Mouse (Mus musculus) ES-E14 (cell line): ENCODE results near the gene Dync1i1. TPM values are rescaled to one million over a fixed set of nuclear protein-coding genes. Genes with fewer than 3 reads are reported as not detected.

Experiments
- DNase-seq: peaks from one replicate; pipeline ENCODE4 v3.0.0-alpha.2; 2013; ENCODE audit warnings: low read depth, low spot score
- H3K27ac ChIP-seq: 2 replicates; pipeline ENCODE4 v1.5.1; 2012; ENCODE audit warnings: low read depth, mild to moderate bottlenecking, low read length, moderate library complexity, mixed read lengths; ENCODE audit not compliant: poor library complexity, insufficient read depth, severe bottlenecking
- H3K36me3 ChIP-seq: 2 replicates; pipeline ENCODE4 v1.6.1; 2012; ENCODE audit warnings: mild to moderate bottlenecking, low read length, moderate library complexity, mixed read lengths; ENCODE audit not compliant: control insufficient read depth, poor library complexity, insufficient read depth, severe bottlenecking
- H3K4me1 ChIP-seq, 2 experiments: fragments of 150-350 bp in 1 of 2; sonication (generic) in 1 of 2; 2 replicates each; pipeline ENCODE4 v1.6.1; 2012; ENCODE audit warnings: low read length in 2 of 2, mild to moderate bottlenecking in 1 of 2, mixed read lengths in 1 of 2; ENCODE audit not compliant: control insufficient read depth in 2 of 2, insufficient read depth in 2 of 2, poor library complexity in 1 of 2
- H3K4me3 ChIP-seq, 2 experiments: fragments of 150-350 bp in 1 of 2; sonication (generic) in 1 of 2; 2 replicates each; pipeline ENCODE4 v1.5.1; 2012; ENCODE audit warnings: low read length in 2 of 2, low read depth in 1 of 2, mild to moderate bottlenecking in 1 of 2, mixed read lengths in 1 of 2; ENCODE audit not compliant: insufficient read depth in 1 of 2, poor library complexity in 1 of 2, severe bottlenecking in 1 of 2
- H3K9ac ChIP-seq: 2 replicates; pipeline ENCODE4 v1.6.1; 2012; ENCODE audit warnings: low read depth, mild to moderate bottlenecking, low read length, mixed read lengths; ENCODE audit not compliant: poor library complexity, insufficient read depth, severe bottlenecking
- H3K9me3 ChIP-seq: fragments of 150-350 bp; sonication (generic); 2 replicates; pipeline ENCODE4 v1.6.1; 2012; ENCODE audit warnings: low read depth, mild to moderate bottlenecking, low read length; ENCODE audit not compliant: control insufficient read depth, insufficient read depth
- CHD2 ChIP-seq: IDR thresholded peaks from 2 replicates; pipeline ENCODE4 v1.6.1; 2014; ENCODE audit warnings: mild to moderate bottlenecking, low read depth, low read length, inconsistent platforms
- HCFC1 ChIP-seq: IDR thresholded peaks from 2 replicates; pipeline ENCODE4 v1.6.1; 2012; ENCODE audit warnings: low read length, inconsistent platforms, borderline replicate concordance; ENCODE audit not compliant: insufficient read depth
- MAFK ChIP-seq: IDR thresholded peaks from 2 replicates; pipeline ENCODE4 v1.6.1; 2014; ENCODE audit warnings: mild to moderate bottlenecking, low read depth, low read length, inconsistent platforms; ENCODE audit not compliant: insufficient read depth
- ZC3H11A ChIP-seq: IDR thresholded peaks from 2 replicates; pipeline ENCODE4 v1.6.1; 2012; ENCODE audit warnings: low read depth, mild to moderate bottlenecking, inconsistent platforms, low read length, borderline replicate concordance
- ZNF384 ChIP-seq: IDR thresholded peaks from 2 replicates; pipeline ENCODE4 v1.6.1; 2012; ENCODE audit warnings: low read depth, low read length, inconsistent platforms
- in situ Hi-C, 2 experiments: fragments of 600-800 bp; cut with MboI; formaldehyde crosslinking; loops; one replicate each; pipeline ENCODE4 v1.15.1; 2025; ENCODE audit warnings: low sequenced_read_pairs in 2 of 2, inconsistent platforms in 1 of 2; ENCODE audit not compliant: unreplicated experiment in 2 of 2
- total RNA-seq: library from RNA; depleted of rRNA; stranded (reverse); fragments of 300-350 nt; gene quantifications from 2 replicates; pipeline ENCODE4 v1.2.3, GENCODE M21; 2012

The Dync1i1 gene
- total RNA-seq, 1 experiment = 0.71 TPM

DNA sequence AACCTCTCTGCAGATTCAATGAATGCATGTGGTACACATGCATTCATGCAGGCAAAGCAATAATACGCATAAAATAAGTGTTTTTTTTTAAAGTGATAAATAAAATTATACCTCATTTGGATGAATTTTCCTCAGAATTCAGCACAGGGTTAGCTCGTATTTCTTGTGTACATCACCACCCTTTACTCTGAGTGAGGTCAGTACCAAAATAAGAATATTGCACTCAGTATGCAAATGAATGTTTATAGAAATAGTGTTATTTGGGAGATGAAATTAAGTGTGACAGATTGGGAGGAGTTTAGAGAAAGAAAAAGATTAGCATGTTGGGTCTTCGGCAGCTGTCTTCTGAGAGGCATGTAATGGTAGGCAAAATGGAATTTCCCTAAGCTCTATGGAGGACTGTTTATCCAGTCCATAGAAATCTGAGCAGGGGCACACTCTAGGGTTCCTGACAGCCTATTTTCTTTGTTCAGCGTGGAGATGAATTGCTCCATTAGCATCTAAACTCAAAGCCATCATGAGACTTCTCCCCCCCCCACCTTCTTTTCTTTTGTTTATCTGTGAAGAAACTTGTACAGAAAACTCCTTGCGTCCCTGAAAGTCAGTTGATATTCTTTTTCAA is 31.2 kb downstream of the Dync1i1 start:
- DNase-seq = peak; percentile 28
- peaks cover 0 to 11% of the 10 kb centered on the region in 2 experiments; a peak in 2 of 4 replicates for H3K4me1 ChIP-seq
- H3K9me3 ChIP-seq = no peaks in the 10 kb centered on the region
- no peak overlapping the region for H3K9ac ChIP-seq
- no peaks in the 10 kb centered on the region for H3K36me3 ChIP-seq
- H3K27ac ChIP-seq = no peak overlapping the region
- in situ Hi-C loops = no loop called here
- H3K4me3 ChIP-seq = no peak overlapping the region
- TF ChIP-seq ZNF384 (no peak), CHD2 (no peak), ZC3H11A (no peak), MAFK (no peak)

DNA sequence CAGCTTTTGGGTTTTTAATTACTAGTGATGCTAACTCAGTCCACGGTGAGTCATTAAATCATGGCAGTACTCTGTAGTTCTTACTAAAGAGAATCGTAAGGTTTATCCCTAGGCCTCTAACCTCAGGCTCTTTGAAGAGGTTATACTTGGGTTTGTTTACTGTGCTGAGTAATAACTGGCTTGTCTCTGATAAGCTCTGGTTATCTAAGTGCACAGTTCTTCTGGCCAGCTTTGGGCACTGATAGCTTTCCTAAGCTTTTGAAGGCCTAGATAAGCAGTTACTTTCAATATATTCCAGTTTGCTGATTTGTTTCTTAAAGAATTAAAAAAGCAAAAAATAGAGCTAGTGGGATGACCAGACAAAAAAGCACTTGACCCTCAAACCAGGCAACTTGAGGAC is 37.5 kb downstream of the Dync1i1 start:
- H3K36me3 ChIP-seq = no peaks in the 10 kb centered on the region
- TF ChIP-seq ZC3H11A = no peak
- TF ChIP-seq MAFK = no peak
- TF ChIP-seq CHD2 = no peak
- no peak for TF ChIP-seq ZNF384
- no peak for TF ChIP-seq HCFC1
- no peak overlapping the region for H3K27ac ChIP-seq
- in situ Hi-C loops = no loop called here
- H3K4me3 ChIP-seq = no peak overlapping the region
- no peaks in the 10 kb centered on the region for H3K9me3 ChIP-seq
- no peaks in the 10 kb centered on the region for H3K4me1 ChIP-seq
- DNase-seq = no peak
- no peak overlapping the region for H3K9ac ChIP-seq

DNA sequence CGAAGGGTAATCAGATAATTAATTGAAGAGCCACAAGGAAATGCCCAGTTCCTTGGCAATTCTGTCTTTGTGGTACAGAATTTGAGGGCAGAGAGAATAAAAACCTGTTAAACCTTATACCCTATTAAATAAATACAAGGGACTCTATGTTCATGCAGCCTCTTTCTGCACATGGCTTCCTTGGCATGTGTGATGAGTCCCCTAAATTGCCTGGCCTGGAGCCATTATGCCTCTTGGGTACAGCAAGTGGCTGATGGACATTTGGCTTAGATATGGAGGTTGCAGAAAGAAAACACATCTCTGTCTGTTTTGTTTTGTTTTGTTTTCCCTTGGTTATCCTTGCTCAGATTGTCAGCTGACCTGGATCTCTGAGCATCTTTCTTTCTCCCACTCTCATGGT is 43.1 kb downstream of the Dync1i1 start:
- TF ChIP-seq MAFK = no peak
- TF ChIP-seq ZNF384 = no peak
- TF ChIP-seq CHD2 = no peak
- no peak for TF ChIP-seq ZC3H11A
- no peak for TF ChIP-seq HCFC1
- Histone ChIP-seq H3K4me1 (no peaks in the 10 kb centered on the region), H3K9me3 (no peaks in the 10 kb centered on the region), H3K9ac (no peak overlapping the region), H3K36me3 (no peaks in the 10 kb centered on the region), H3K27ac (no peak overlapping the region), H3K4me3 (no peak overlapping the region)
- no peak for DNase-seq
- in situ Hi-C loops = no loop called here

DNA sequence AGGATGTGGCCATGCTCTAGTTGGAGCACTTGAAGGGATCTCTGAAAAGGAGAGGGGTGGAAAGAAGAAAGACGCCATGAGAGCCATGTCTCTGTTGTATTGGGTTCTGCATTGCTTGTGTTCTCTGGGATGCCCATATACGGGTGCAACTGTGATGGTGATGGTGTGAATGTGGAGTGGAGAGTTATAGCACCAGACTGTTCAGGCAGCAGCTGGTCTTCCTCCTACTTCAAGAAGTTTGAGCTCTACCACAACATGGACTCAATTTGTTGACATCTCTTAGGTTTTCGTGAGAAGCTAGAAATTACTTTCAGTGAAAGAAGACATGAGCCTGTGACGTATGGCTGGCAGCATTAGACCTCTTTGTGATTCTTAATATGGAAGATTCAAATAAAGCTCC is 44.8 kb downstream of the Dync1i1 start:
- no peak overlapping the region for H3K4me3 ChIP-seq

DNA sequence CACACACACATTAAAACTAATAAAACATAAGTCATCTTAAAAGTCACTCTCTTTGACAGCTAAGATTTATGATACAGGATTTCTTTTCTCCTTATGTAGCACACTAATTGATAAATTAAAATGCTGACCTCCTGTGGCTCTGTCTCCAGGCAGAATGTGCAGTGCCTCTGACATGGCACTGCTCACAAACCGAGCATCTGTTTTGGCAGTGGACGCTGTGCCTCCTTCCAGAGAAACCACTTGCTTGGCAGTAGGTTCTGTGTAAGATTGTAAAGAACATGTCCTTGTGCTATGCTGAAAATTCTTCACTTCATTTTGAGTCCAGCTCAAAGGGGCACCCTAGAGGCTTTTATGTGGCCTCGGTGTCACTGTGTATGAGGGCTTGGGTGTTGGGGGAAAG is 50.0 kb downstream of the Dync1i1 start:
- Histone ChIP-seq H3K36me3 (no peaks in the 10 kb centered on the region), H3K4me1 (no peaks in the 10 kb centered on the region), H3K9ac (no peak overlapping the region), H3K27ac (no peak overlapping the region), H3K4me3 (no peak overlapping the region), H3K9me3 (no peaks in the 10 kb centered on the region)
- TF ChIP-seq HCFC1 = no peak
- no peak for TF ChIP-seq MAFK
- TF ChIP-seq ZNF384 = no peak
- no peak for TF ChIP-seq CHD2
- TF ChIP-seq ZC3H11A = no peak
- in situ Hi-C loops = no loop called here
- no peak for DNase-seq

More for the DNA sequence above, 44.8 kb downstream of the Dync1i1 start:
- TF ChIP-seq ZNF384 = no peak
- TF ChIP-seq CHD2 = no peak
- no peak for TF ChIP-seq HCFC1
- TF ChIP-seq ZC3H11A = no peak
- TF ChIP-seq MAFK = no peak
- in situ Hi-C loops = no loop called here
- DNase-seq = no peak
- Histone ChIP-seq H3K9me3 (no peaks in the 10 kb centered on the region), H3K36me3 (no peaks in the 10 kb centered on the region), H3K9ac (no peak overlapping the region), H3K27ac (no peak overlapping the region), H3K4me1 (no peaks in the 10 kb centered on the region)
